Mouse (Mus musculus) duodenum, adult 2 months (tissue): Measurements from ENCODE around the gene Fut9. TPM values are rescaled to one million over a fixed set of nuclear protein-coding genes. Genes with fewer than 3 reads are reported as not detected.

Source experiments
- polyA plus RNA-seq: library from polyadenylated mRNA; depleted of rRNA; stranded (reverse); fragments of >200 nt; gene quantifications from 2 replicates; pipeline ENCODE4 v1.2.3, GENCODE M21; 2012; ENCODE audit warnings: low replicate concordance; rRNA removed

Gene Fut9
- 0.04 TPM in 1 of 2 replicates, not detected in the other for polyA plus RNA-seq

GRCm38 (mm10) chr4:25799476-25800283, at the start of gene Fut9:
TSS of gene Fut9 (minus strand) at chr4:25800244.

